Mouse (Mus musculus) neural tube, embryonic 11.5 days (tissue): ENCODE measurements around the gene Maoa. TPM values are rescaled to one million over a fixed set of nuclear protein-coding genes. Genes with fewer than 3 reads are reported as not detected.

Source experiments
- ATAC-seq: fragments of 200-750 bp; cut with Nextera tagmentation; 2 replicates; pipeline ENCODE4 v1.8.0; 2017; ENCODE audit warnings: moderate number of reproducible peaks, mild to moderate bottlenecking, moderate TSS enrichment, moderate library complexity; ENCODE audit not compliant: insufficient read depth, low FRiP score, low TSS enrichment
- DNase-seq: peaks from one replicate; pipeline ENCODE4 v3.0.0-alpha.2; 2015; ENCODE audit warnings: low spot score
- H3K27ac ChIP-seq: fragments of 300-500 bp; sonication (generic); 2 replicates; pipeline ENCODE4 v1.5.1; 2014; ENCODE audit warnings: low read depth, mild to moderate bottlenecking, low read length
- H3K27me3 ChIP-seq: fragments of 300-500 bp; sonication (generic); 2 replicates; pipeline ENCODE4 v1.6.1; 2014; ENCODE audit warnings: mild to moderate bottlenecking, low read length, mixed read lengths; ENCODE audit not compliant: control insufficient read depth, insufficient read depth
- H3K36me3 ChIP-seq: fragments of 300-500 bp; sonication (generic); 2 replicates; pipeline ENCODE4 v1.6.1; 2014; ENCODE audit warnings: mild to moderate bottlenecking, low read length, moderate library complexity, mixed read lengths; ENCODE audit not compliant: control insufficient read depth, insufficient read depth
- H3K4me1 ChIP-seq: fragments of 300-500 bp; sonication (generic); 2 replicates; pipeline ENCODE4 v1.6.1; 2014; ENCODE audit warnings: low read length, mixed read lengths; ENCODE audit not compliant: control insufficient read depth, insufficient read depth
- H3K4me2 ChIP-seq: fragments of 300-500 bp; sonication (generic); 2 replicates; pipeline ENCODE4 v1.6.1; 2014; ENCODE audit warnings: low read depth, mild to moderate bottlenecking, moderate library complexity
- H3K4me3 ChIP-seq: fragments of 300-500 bp; sonication (generic); 2 replicates; pipeline ENCODE4 v1.5.1; 2014; ENCODE audit warnings: low read depth, low read length
- H3K9ac ChIP-seq: fragments of 300-500 bp; sonication (generic); 2 replicates; pipeline ENCODE4 v1.6.1; 2014; ENCODE audit warnings: mild to moderate bottlenecking, low read length
- H3K9me3 ChIP-seq: fragments of 300-500 bp; sonication (generic); 2 replicates; pipeline ENCODE4 v1.6.1; 2016; ENCODE audit warnings: low read length; ENCODE audit not compliant: control insufficient read depth
- WGBS: fragments of 180-500 bp; shearing (Covaris S2); extraction: QIAGEN DNeasy Blood & Tissue Kit; methylation state at CpG from one replicate; pipeline ENCODE4 v1.1.7; 2014; 5-methylcytosine and 5-hydroxymethylcytosine counted together
- polyA plus RNA-seq: library from polyadenylated mRNA; unstranded; fragments of >200 nt; fragmentation: Nextera tagmentation; extraction: Ambion mirVana; gene quantifications from 2 replicates; pipeline ENCODE4 v1.2.1, GENCODE M21; 2014

Maoa gene
- 13.6 and 13.8 TPM in 2 replicates for polyA plus RNA-seq

DNA sequence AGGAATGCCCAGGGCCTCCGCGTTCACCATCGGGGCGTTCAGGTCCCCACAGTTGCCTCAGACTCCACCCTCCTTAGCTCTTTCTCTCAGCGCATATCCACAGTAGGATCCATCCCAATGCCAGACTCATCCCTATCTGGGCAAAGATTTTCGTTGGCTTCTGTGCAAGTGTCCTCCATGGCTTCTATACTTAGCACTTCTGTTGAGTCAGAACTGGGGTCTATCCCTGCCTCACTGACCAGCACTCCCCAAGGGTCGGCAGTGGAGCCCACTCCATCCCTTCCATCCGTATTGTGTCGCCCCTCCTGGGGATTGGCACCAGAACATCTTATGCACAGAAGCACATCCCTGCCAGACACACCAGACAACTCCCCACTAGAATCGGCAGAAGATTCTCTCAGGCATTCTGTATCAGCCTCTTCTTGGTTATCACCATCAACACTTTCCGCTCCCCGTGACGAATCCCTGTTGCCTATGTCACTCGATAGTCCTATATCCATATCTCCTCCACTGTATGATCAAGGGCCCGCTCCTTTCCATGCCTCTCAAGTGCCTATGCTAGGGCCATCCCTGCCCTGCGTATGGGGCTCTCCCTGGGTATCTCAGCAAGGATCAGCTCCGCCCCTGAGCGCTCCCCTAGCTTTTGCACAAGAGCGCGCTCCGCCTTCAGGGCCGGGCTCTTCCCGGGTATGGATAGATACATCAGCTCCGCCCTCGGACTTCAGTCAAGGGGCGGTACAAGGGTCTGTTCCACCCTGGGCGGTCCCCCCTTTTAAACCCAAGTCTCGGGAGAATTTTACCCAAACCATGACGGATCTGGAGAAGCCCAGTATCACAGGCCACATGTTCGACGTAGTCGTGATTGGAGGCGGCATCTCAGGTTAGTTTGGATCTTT, at the start of gene Maoa:
TSS of gene Maoa (plus strand) at position 665 of the 896 bp plus-strand sequence.
- 17% methylated on average over 33 of the region's 33 CpGs for WGBS
- peak within 1 kb of the TSS; percentile 56 for H3K4me2 ChIP-seq
- peak within 1 kb of the TSS; percentile 44 for H3K4me3 ChIP-seq
- 0 out of 2 replicates have a peak within 1 kb of the TSS, but pooled peaks have one; percentile 39 for H3K27ac ChIP-seq
- H3K36me3 ChIP-seq, result no peaks in the 10 kb centered on the region
- no peaks in the 10 kb centered on the region for H3K9me3 ChIP-seq
- peak; percentile 78 for ATAC-seq
- H3K27me3 ChIP-seq, result no peaks in the 10 kb centered on the region
- H3K4me1 ChIP-seq, result no peaks in the 10 kb centered on the region
- H3K9ac ChIP-seq, result peak within 1 kb of the TSS; percentile 49
- peak; percentile 72 for DNase-seq

- Histone ChIP-seq H3K36me3 (no peaks in the 10 kb centered on the region), H3K4me1 (no peaks in the 10 kb centered on the region), H3K9ac (peak overlapping the region; percentile 49), H3K9me3 (no peaks in the 10 kb centered on the region), H3K27ac (0 out of 2 replicates have a peak overlapping the region, but pooled peaks have one; percentile 39), H3K4me3 (peak overlapping the region; percentile 44), H3K27me3 (no peaks in the 10 kb centered on the region), H3K4me2 (peak overlapping the region; percentile 56)
- 15% methylated on average over 54 of the region's 60 CpGs for WGBS
- ATAC-seq (peak; percentile 95), DNase-seq (peak; percentile 86)
These were observed 1.1 kb upstream of the Maoa start for GRCm38 (mm10) chrX:16618225-16619033.

DNA sequence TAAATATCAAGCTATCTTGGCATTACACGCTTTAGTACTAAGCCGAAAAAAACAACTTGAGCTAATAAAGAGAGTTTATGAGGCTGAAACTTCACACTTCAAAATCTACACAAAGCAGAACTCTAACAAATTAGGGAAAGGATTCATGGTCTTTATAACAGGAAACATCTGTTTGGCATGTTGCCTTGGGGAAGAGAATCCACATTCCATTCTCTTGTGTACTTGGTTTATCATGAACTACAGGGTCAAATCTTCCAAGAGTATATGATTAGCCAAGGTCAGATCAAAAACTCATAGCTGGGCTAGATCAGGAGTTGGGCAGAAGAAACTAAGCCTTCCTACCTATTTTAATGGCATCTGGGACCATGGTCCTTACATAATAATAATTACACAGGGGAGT, 37.0 kb downstream of the Maoa start:
- ATAC-seq, result no peak
- H3K9me3 ChIP-seq, result no peaks in the 10 kb centered on the region
- no peaks in the 10 kb centered on the region for H3K27me3 ChIP-seq
- no peaks in the 10 kb centered on the region for H3K4me1 ChIP-seq
- no peaks in the 10 kb centered on the region for H3K36me3 ChIP-seq
- DNase-seq, result no peak
- no peak overlapping the region for H3K27ac ChIP-seq
- 84% methylated on average over 2 of the region's 2 CpGs for WGBS
- no peak overlapping the region for H3K9ac ChIP-seq
- no peak overlapping the region for H3K4me3 ChIP-seq
- H3K4me2 ChIP-seq, result no peak overlapping the region

DNA sequence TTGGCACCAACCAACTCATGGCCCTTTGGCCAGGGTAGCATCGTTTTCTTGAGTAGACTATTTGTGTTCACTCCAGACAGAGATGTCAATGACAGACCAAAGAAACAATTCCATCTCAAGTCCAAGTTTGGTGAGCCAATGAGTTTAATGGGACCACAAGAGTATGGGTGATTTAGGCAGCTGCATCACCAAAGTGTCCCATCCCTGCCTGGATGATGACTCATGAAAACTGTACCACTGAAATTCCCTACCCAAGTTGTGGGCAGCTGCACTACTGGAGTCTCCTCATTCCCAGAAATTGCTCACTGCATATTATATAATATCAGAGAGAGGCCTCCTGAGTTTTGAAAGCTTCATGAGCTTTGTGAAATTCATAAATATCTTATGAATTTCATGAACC, 86.6 kb downstream of the Maoa start:
- ATAC-seq (no peak), DNase-seq (no peak)
- Histone ChIP-seq H3K4me3 (no peak overlapping the region), H3K27me3 (no peaks in the 10 kb centered on the region), H3K36me3 (no peaks in the 10 kb centered on the region), H3K4me1 (no peaks in the 10 kb centered on the region), H3K9me3 (no peaks in the 10 kb centered on the region), H3K4me2 (no peak overlapping the region), H3K27ac (no peak overlapping the region), H3K9ac (no peak overlapping the region)
- 85% methylated on average over 1 of the region's 1 CpGs for WGBS

GRCm38 (mm10) chrX:16714033-16714432, 94.5 kb downstream of the Maoa start:
- H3K4me3 ChIP-seq, result no peak overlapping the region
- DNase-seq (no peak), ATAC-seq (no peak)
- no peaks in the 10 kb centered on the region for H3K4me1 ChIP-seq
- no peak overlapping the region for H3K4me2 ChIP-seq
- no peaks in the 10 kb centered on the region for H3K9me3 ChIP-seq
- no peaks in the 10 kb centered on the region for H3K27me3 ChIP-seq
- H3K27ac ChIP-seq, result no peak overlapping the region
- H3K9ac ChIP-seq, result no peak overlapping the region
- 91% methylated on average over 1 of the region's 1 CpGs for WGBS
- H3K36me3 ChIP-seq, result no peaks in the 10 kb centered on the region

Other genes starting within 250 kb of the Maoa start
- gene Cypt1, start 96.8 kb upstream of the Maoa start, polyA plus RNA-seq, result not detected in 2 replicates
- gene Maob, start 197.7 kb downstream of the Maoa start, polyA plus RNA-seq, result 2.7 and 3.2 TPM in 2 replicates